Mouse (Mus musculus): ENCODE measurements around the gene Lpar2. TPM values are rescaled to one million over a fixed set of nuclear protein-coding genes. Genes with fewer than 3 reads are reported as not detected.
A peak's percentile ranks its signal among the peaks of the same experiment; 100 is the strongest.

Gene Lpar2
- total and polyA plus RNA-seq, 3 experiments, result 0.74 to 3.0 (median 1.2) TPM

DNA sequence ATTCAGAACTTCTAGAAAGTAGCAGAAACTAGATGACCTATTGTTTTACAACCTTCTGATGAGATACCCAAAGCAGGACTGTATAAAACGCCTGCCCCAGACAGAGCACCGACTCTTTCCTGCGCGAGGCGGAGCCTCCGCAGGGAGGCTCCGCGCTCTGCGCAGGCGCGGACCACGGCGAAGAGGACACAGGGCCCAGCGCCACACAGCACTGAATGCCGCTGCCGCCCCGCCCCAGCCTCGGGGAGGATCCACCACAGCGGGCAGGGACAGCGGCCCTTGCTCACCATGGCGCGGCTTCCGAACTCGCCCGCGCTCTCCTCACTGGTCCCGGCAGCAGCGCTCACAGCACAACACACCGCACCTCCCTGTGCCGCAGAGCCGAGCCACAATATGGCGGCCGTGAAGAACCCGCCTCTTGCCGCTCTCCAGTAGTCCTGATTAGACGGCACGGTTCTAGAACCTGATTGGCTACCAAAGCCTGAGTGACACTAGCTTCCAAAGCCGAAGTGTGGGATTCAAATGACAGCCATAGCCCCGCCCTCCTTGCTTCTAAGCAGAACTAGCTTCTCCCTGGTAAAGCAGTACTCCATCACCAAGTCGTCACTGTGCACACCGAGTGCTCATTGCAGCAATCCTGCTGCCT is 47.6 kb upstream of the Lpar2 start, which contains the start of gene Gm20422:
Gm20422 (minus strand) TSS at position 384 of the 646 bp plus-strand sequence.
- peak within 1 kb of the TSS; percentile 72 for H3K4me2 ChIP-seq (ENCODE audit: insufficient read depth, low read depth, poor library complexity, severe bottlenecking)
- peaks cover 5 to 28% of the 10 kb centered on the region in 2 experiments for H3K4me1 ChIP-seq (ENCODE audit: control insufficient read depth in 1 of 2, insufficient read depth in 2 of 2)
- H3K79me2 ChIP-seq (replicated peaks; ENCODE audit: control insufficient read depth, extremely low read depth, insufficient read depth, poor library complexity, severe bottlenecking), result peaks cover 42% of the 10 kb centered on the region
- no peaks in the 10 kb centered on the region for H3K9me3 ChIP-seq (replicated peaks; ENCODE audit: low read length)
- peak within 1 kb of the TSS; percentile 93 for H3K27ac ChIP-seq (ENCODE audit: insufficient read depth, low read depth)
- H3K27me3 ChIP-seq (replicated peaks), result no peaks in the 10 kb centered on the region
- H3K9ac ChIP-seq (ENCODE audit: insufficient read depth, low read depth), result peak within 1 kb of the TSS; percentile 72
- H3K36me3 ChIP-seq (replicated peaks in 1 of 2; ENCODE audit: control insufficient read depth in 1 of 2, insufficient read depth in 1 of 2, low read length in 1 of 2), result peaks cover 11 to 34% of the 10 kb centered on the region in 2 experiments
- peak within 1 kb of the TSS; percentile 60 to 90 (median 77) for H3K4me3 ChIP-seq (replicated peaks in 1 of 3; ENCODE audit: low read depth in 2 of 3, low read length in 2 of 3, poor library complexity in 1 of 3)
- TF ChIP-seq PAX5 (IDR thresholded peaks at IDR 0.05; ENCODE audit: low read length) (no peak), MAZ (IDR thresholded peaks at IDR 0.05; ENCODE audit: low read depth, low read length) (peak; percentile 38; the same call in 1 of the 2 replicates), TCF12 (IDR thresholded peaks at IDR 0.05; ENCODE audit: low read depth, low read length) (peak; percentile 70), ZKSCAN1 (IDR thresholded peaks at IDR 0.05; ENCODE audit: borderline replicate concordance, low read depth, low read length) (no peak), IRF4 (IDR thresholded peaks at IDR 0.05; ENCODE audit: low read depth, low read length) (peak; percentile 40; the same call in 1 of the 2 replicates), EP300 (IDR thresholded peaks at IDR 0.05; ENCODE audit: low read length) (no peak), KAT2A (IDR thresholded peaks at IDR 0.05; ENCODE audit: insufficient replicate concordance, low read length) (0 out of 2 replicates have a peak, but pooled peaks have one; percentile 27), ELF1 (IDR thresholded peaks at IDR 0.05; ENCODE audit: low read depth, low read length) (peak; percentile 52), E2F4 (IDR thresholded peaks at IDR 0.05; ENCODE audit: insufficient replicate concordance, low read depth, low read length) (peak; percentile 54; the same call in 1 of the 2 replicates), ETS1 (conservative IDR thresholded peaks at IDR 0.05; ENCODE audit: low read depth, low read length) (no peak), HCFC1 (IDR thresholded peaks at IDR 0.05; ENCODE audit: low read depth, low read length) (peak; percentile 75), SMC3 (IDR thresholded peaks at IDR 0.05; ENCODE audit: low read depth, low read length) (no peak), CTCF (conservative IDR thresholded peaks at IDR 0.05 in 1 of 2, IDR thresholded peaks at IDR 0.05 in 1 of 2; ENCODE audit: low read depth in 2 of 2, low read length in 2 of 2) (no peak), UBTF (IDR thresholded peaks at IDR 0.05; ENCODE audit: low read depth, low read length) (no peak), MYC (IDR thresholded peaks at IDR 0.05; ENCODE audit: low read depth, low read length) (peak; percentile 56), POLR2A (IDR thresholded peaks at IDR 0.05; ENCODE audit: low read depth, low read length) (peak; percentile 99), GABPA (IDR thresholded peaks at IDR 0.05; ENCODE audit: insufficient replicate concordance, low read depth, low read length) (no peak), SIN3A (IDR thresholded peaks at IDR 0.05; ENCODE audit: low read length) (peak; percentile 85; the same call in 1 of the 2 replicates), ZC3H11A (IDR thresholded peaks at IDR 0.05; ENCODE audit: low read depth, low read length) (no peak), USF1 (IDR thresholded peaks at IDR 0.05; ENCODE audit: low read depth, low read length) (no peak), MAFK (IDR thresholded peaks at IDR 0.05; ENCODE audit: insufficient replicate concordance, low read length) (no peak), MAX (IDR thresholded peaks at IDR 0.05; ENCODE audit: low read length) (peak; percentile 65; the same call in 1 of the 2 replicates), ZNF384 (IDR thresholded peaks at IDR 0.05; ENCODE audit: low read depth, low read length) (no peak), ZMIZ1 (IDR thresholded peaks at IDR 0.05; ENCODE audit: low read depth, low read length) (peak; percentile 96), POLR2AphosphoS2 (IDR thresholded peaks at IDR 0.05; ENCODE audit: low read depth, low read length) (peak; percentile 97), CHD1 (IDR thresholded peaks at IDR 0.05; ENCODE audit: low read depth, low read length) (no peak), CHD2 (IDR thresholded peaks at IDR 0.05; ENCODE audit: low read length) (peak; percentile 37; the same call in 1 of the 2 replicates), JUND (conservative IDR thresholded peaks at IDR 0.05; ENCODE audit: low read depth, low read length) (no peak), MEF2A (IDR thresholded peaks at IDR 0.05; ENCODE audit: borderline replicate concordance, low read depth, low read length) (peak; percentile 61; the same call in 1 of the 2 replicates), USF2 (conservative IDR thresholded peaks at IDR 0.05; ENCODE audit: low read depth, low read length) (no peak), TBP (conservative IDR thresholded peaks at IDR 0.05; ENCODE audit: low read depth, low read length) (peak; percentile 81), RAD21 (IDR thresholded peaks at IDR 0.05; ENCODE audit: low read depth, low read length) (no peak), NRF1 (IDR thresholded peaks at IDR 0.05; ENCODE audit: low read depth, low read length) (peak; percentile 90), BHLHE40 (IDR thresholded peaks at IDR 0.05; ENCODE audit: low read depth, low read length) (no peak), NELFE (IDR thresholded peaks at IDR 0.05; ENCODE audit: low read depth, low read length) (peak; percentile 97), RCOR1 (conservative IDR thresholded peaks at IDR 0.05; ENCODE audit: low read depth, low read length) (no peak), JUN (IDR thresholded peaks at IDR 0.05; ENCODE audit: insufficient read depth, low read depth, low read length) (no peak), MXI1 (IDR thresholded peaks at IDR 0.05; ENCODE audit: low read depth, low read length) (peak; percentile 78; the same call in 1 of the 2 replicates)
- DNase-seq (ENCODE audit: extremely low read depth), result peak; percentile 99
- dilution Hi-C loops (cut with MboI; ENCODE audit: extremely low pct_ligation_motif_present, extremely low pct_unique_long_range_greater_than_20kb, low sequenced_read_pairs) (no loop called here), in situ Hi-C loops (cut with MboI; ENCODE audit: low pct_ligation_motif_present, low pct_unique_long_range_greater_than_20kb, low sequenced_read_pairs) (no loop called here)
